Mouse (Mus musculus): Measurements from ENCODE around the gene Gcfc2.
A peak's percentile ranks its signal among the peaks of the same experiment; 100 is the strongest.

GRCm38 (mm10) chr6:81960284-81960683 is 36.8 kb downstream of the Gcfc2 start:
- TF ChIP-seq POLR2A (IDR thresholded peaks at IDR 0.05; ENCODE audit: low read depth, low read length) (no peak), CTCF (IDR thresholded peaks at IDR 0.05; ENCODE audit: extremely low read depth, insufficient read depth, insufficient read length, insufficient replicate concordance) (peak; percentile 4; the same call in 1 of the 2 replicates)
